Mouse (Mus musculus) left cerebral cortex, postnatal 14 days (tissue): ENCODE results near the gene Frrs1l. TPM values are rescaled to one million over a fixed set of nuclear protein-coding genes. Genes with fewer than 3 reads are reported as not detected.

Experiments
- DNase-seq, 2 experiments: peaks; one replicate each; pipeline ENCODE4 v3.0.0; 2021 to 2022; ENCODE audit warnings: low spot score in 2 of 2, mixed read lengths in 1 of 2
- intact Hi-C: fragments of 180-260 bp; cut with DNase I; formaldehyde crosslinking; loops from one replicate; pipeline ENCODE4 v1.15.1; 2025
- total RNA-seq, 2 experiments: library from RNA; stranded (reverse); gene quantifications; 2 replicates each; pipeline ENCODE4 v1.2.3; 2021

Gene Frrs1l
- total RNA-seq, 2 experiments from 2014 or later: 153 to 170 TPM

DNA sequence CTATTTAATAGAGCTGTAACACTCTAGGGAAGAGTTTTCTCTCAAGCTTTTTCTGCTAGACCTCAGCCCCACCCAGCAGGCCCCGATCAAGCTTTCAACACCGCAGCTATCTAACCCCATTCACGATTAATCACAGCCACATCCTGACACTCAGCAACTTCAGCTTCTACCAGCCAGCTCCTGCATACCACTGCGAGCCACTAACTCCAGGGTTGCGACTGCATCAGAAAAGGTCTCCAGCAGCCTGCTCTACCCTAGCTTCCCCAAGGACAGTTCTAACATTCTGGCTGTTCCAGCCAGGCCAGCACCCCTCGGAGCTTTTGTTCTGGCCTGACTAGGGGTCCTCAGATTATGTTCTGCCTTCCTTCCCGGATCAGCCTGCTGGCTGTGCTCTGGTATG, 58.1 kb downstream of the Frrs1l start:
- intact Hi-C loops: no loop called here
- DNase-seq: no peak

DNA sequence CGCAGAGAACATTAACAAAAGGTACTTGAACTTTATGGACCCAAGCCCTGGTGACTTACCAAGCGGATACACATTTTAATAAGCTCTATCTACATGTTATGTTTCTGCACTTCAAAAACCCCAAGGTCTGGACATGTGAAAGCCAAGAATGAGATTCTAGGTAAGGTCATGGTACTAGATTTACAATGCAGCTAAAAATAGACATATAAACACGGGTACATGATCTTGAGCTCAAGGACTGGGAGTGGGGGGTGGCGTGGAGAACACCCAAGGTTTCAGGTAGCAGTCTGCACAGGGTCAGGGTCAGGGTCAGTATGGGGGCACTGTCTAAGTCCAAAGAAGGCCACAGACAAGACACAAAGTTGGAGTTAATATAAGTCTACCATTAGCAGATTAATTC, 59.9 kb downstream of the Frrs1l start:
- DNase-seq: no peak
- intact Hi-C loops: no loop called here

DNA sequence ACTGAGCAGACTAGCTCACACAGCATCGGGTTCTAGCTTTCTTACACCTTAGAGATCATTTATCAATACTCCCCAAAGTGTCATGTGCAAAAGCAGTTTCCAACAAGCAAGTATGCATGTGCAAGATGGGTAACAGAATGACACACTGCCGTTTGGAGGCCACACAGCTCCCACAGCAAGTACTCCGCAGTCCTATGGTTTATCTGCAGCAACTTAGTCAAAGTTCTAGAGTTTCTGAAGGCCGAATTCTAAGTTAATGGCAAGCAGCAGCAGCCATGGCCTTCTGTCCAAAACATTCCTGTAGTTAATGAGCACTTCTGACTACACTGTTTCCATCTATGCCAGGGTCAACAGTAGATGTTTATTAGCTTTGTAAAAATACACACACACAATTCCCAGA, 63.2 kb downstream of the Frrs1l start:
- intact Hi-C loops: no loop called here

DNA sequence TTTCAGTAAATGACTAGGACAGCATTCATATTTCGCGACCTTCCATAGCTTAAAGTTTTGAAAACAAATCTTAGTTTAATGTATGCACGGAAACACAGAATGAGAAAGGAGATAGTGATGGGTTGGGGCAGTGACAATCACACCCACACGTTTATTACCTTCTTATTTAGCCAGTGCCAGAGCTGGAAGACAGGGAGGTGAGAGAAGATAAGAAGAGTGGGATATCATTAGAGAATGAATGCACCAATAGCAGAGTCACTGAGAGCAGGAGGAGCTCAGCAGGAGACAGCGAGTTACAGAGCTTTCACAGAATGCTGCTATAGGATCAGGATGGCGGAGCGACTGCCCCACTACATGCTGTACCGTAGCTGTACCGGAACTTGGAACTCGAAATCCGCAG, 68.0 kb downstream of the Frrs1l start:
- intact Hi-C loops: no loop called here
- no peak for DNase-seq

More for the DNA sequence above, 63.2 kb downstream of the Frrs1l start:
- no peak for DNase-seq

DNA sequence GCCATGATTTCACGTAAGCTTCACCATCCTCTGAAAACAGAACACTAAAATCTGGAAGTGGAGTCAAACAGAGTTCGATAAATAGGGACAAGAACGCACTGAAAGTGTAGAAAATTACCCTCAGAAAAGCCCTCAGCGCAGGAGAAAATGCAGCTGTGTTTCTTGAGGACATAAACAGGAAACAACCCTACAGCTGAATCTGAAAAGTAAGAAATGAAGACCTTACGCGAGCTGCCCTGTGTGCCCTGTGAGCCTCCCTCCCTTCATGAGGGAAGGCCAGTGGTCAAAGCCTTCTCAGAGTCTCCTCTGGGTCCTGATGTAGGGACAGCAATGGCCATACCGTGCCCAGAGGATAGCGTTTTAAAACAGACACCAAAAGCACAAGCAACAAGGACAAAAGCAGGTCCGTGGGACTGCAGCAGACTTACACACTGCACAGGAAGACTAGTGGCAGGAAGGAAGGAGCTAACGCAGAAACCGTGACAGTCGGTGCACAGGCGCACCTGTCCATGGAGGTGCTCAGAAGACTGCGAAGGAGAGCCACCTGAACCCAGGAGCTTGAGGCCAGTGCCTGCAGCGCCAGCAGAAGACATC, 74.4 kb downstream of the Frrs1l start:
- intact Hi-C loops: no loop called here
- DNase-seq: no peak

GRCm38 (mm10) chr4:56914761-56915160, 75.4 kb downstream of the Frrs1l start:
- no peak for DNase-seq
- intact Hi-C loops: no loop called here

- intact Hi-C loops: no loop called here
- no peak for DNase-seq
Measured at GRCm38 (mm10) chr4:56914338-56914737, 75.9 kb downstream of the Frrs1l start.

DNA sequence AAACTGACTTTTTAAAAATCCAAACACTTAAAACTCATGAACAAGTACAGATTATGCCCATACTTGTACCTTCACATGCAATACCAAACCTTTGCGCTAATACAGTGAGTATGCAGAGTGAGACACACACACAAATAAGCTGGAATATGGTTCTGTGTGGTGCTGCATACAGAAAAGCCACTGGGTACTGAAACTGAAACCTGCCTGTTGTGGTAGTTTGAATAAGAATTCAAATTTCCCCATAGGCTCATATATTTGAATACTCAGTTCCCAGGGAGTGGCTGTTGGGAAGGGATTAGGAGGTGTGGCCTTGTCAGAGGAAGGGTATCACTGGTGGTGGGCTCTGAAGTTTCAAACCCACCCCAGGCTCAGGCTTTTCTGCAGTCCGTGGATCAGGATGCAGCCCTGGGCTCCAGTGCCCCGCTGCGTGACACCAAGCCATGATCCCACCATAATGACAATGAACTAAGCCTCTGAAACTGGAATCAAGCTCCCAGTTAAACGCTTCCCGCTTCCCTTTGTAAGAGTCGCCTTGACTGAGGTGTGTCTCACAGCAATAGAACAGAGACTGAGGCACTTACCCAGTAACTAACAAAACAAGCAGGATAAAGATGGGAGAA, 77.7 kb downstream of the Frrs1l start:
- intact Hi-C loops: no loop called here
- no peak for DNase-seq

DNA sequence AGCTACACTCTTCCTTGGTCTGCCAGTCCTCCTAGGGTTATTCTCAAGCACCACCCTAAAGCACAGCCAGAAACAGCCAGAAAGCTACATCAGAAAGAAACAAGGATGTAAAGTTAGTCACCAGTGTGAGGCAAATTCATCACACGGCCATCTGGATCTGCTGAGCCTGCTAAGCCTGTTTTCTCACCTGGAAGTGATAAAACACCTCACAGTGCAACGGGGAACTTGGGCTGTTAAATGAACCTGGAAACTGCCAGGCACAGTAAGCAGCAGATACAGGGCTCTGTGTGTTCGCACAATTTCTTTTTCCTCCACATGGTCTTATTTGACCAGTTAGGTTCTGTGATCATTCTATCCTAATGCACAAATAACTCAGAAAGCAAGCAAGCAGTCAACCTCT, 80.6 kb downstream of the Frrs1l start:
- intact Hi-C loops: no loop called here
- peak in 1 of 2 experiments; percentile 28 for DNase-seq

- DNase-seq: no peak
- intact Hi-C loops: no loop called here
Measured at GRCm38 (mm10) chr4:56907671-56908070, 82.5 kb downstream of the Frrs1l start.

Other genes starting within 250 kb of the Frrs1l start
- gene Actl7b, start 248.9 kb downstream of the Frrs1l start, total RNA-seq: under 1 TPM in 1 of 2 experiments, not detected in 1; 0.24 TPM
- gene Actl7a, start 247.0 kb downstream of the Frrs1l start, total RNA-seq: not detected
- gene Elp1, start 188.1 kb downstream of the Frrs1l start, total RNA-seq: 10 to 100 TPM; 70.2 to 74.4 TPM
- gene Fam206a, start 188.0 kb downstream of the Frrs1l start, total RNA-seq: 10 to 100 TPM; 21.4 to 22.7 TPM
- 10 to 100 TPM; 15.0 to 16.0 TPM for gene Ctnnal1, start 125.2 kb downstream of the Frrs1l start, total RNA-seq
- gene Tmem245, start 43.0 kb downstream of the Frrs1l start, total RNA-seq: 10 to 100 TPM; 35.3 to 39.3 TPM
- gene Epb41l4b, start 153.0 kb upstream of the Frrs1l start, total RNA-seq: 10 to 100 TPM; 17.9 to 21.3 TPM